Mouse (Mus musculus) myocyte (in vitro differentiated cells): ENCODE measurements at regions not wholly inside any gene's neighbourhood (a gene's known extent, or its start where the extent isn't known, plus 50 kb on each side); places are given as distances from the start of the nearest gene placed in this dataset.

Experiments
- H3K27me3 ChIP-seq: one replicate; pipeline ENCODE4 v1.6.1; 2011; ENCODE audit not compliant: control insufficient read depth, insufficient read depth, insufficient read length
- H3K36me3 ChIP-seq: one replicate; pipeline ENCODE4 v1.6.1; 2011; ENCODE audit not compliant: control insufficient read depth, insufficient read depth
- H3K4me2 ChIP-seq: one replicate; pipeline ENCODE4 v1.6.1; 2011; ENCODE audit warnings: low read depth, control low read depth
- H3K4me3 ChIP-seq: one replicate; pipeline ENCODE4 v1.5.1; 2011; ENCODE audit warnings: mild to moderate bottlenecking, control low read depth, moderate library complexity
- H3K79me2 ChIP-seq: one replicate; pipeline ENCODE4 v1.6.1; 2011; ENCODE audit not compliant: control insufficient read depth, insufficient read depth
- H3ac ChIP-seq: one replicate; pipeline ENCODE4 v1.6.1; 2011; ENCODE audit not compliant: control insufficient read depth, insufficient read length
- CEBPB ChIP-seq: IDR thresholded peaks from 2 replicates; pipeline ENCODE4 v1.6.1; 2011; ENCODE audit warnings: mild to moderate bottlenecking, moderate library complexity; ENCODE audit not compliant: poor library complexity, insufficient read depth, severe bottlenecking
- E2F4 ChIP-seq: IDR thresholded peaks from one replicate; pipeline ENCODE4 v1.6.1; 2011; ENCODE audit warnings: mild to moderate bottlenecking, control low read depth, moderate library complexity; ENCODE audit not compliant: insufficient read depth
- MAX ChIP-seq: IDR thresholded peaks from one replicate; pipeline ENCODE4 v1.6.1; 2011; ENCODE audit warnings: low read depth, mild to moderate bottlenecking, control low read depth
- MYOD1 ChIP-seq, 3 experiments: IDR thresholded peaks; one replicate each; pipeline ENCODE4 v1.6.1; 2011; ENCODE audit warnings: control low read depth in 2 of 3, low read depth in 2 of 3, mild to moderate bottlenecking in 2 of 3, moderate library complexity in 1 of 3; ENCODE audit not compliant: insufficient read length in 2 of 3, control insufficient read depth in 1 of 3
- MYOG ChIP-seq, 3 experiments: IDR thresholded peaks; one replicate each; pipeline ENCODE4 v1.6.1; 2011; ENCODE audit warnings: control low read depth in 2 of 3, low read depth in 2 of 3, mild to moderate bottlenecking in 2 of 3; ENCODE audit not compliant: insufficient read length in 2 of 3, control insufficient read depth in 1 of 3, insufficient read depth in 1 of 3
- POLR2A ChIP-seq: IDR thresholded peaks from one replicate; pipeline ENCODE4 v1.6.1; 2011; ENCODE audit warnings: low read depth, mild to moderate bottlenecking, control low read depth, moderate library complexity; ENCODE audit not compliant: insufficient read length
- POLR2AphosphoS2 ChIP-seq: IDR thresholded peaks from one replicate; pipeline ENCODE4 v1.6.1; 2011; ENCODE audit warnings: low read depth, control low read depth; ENCODE audit not compliant: insufficient read length
- REST ChIP-seq: IDR thresholded peaks from one replicate; pipeline ENCODE4 v1.6.1; 2011; ENCODE audit warnings: mild to moderate bottlenecking, control low read depth, moderate library complexity; ENCODE audit not compliant: insufficient read depth, insufficient read length
- SRF ChIP-seq: IDR thresholded peaks from one replicate; pipeline ENCODE4 v1.6.1; 2011; ENCODE audit warnings: low read depth; ENCODE audit not compliant: control insufficient read depth, insufficient read length
- TCF12 ChIP-seq: IDR thresholded peaks from one replicate; pipeline ENCODE4 v1.6.1; 2011; ENCODE audit warnings: mild to moderate bottlenecking, control low read depth; ENCODE audit not compliant: poor library complexity, insufficient read depth, severe bottlenecking
- TCF3 ChIP-seq: IDR thresholded peaks from one replicate; pipeline ENCODE4 v1.6.1; 2011; ENCODE audit warnings: low read depth, control low read depth; ENCODE audit not compliant: insufficient read length
- USF1 ChIP-seq: IDR thresholded peaks from one replicate; pipeline ENCODE4 v1.6.1; 2011; ENCODE audit warnings: low read depth, mild to moderate bottlenecking, control low read depth, moderate library complexity

DNA sequence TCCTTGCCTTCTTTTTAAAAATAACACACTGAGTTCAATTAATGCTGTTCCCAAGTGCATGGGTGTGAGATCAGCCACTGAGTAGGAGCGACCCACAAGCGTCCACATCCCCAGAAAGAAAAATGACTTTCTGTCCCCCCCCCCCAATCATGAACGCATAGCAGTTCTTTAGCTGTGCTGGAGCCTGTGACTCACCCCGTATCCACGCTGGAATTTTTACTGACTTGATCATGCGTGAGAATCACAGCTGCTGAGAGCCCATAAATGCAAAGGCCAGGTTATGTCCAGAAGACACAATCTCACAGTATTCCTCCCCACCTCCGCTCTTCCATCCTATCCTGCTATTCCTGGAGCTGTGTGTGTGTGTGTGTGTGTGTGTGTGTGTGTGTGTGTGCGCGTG is 53.3 kb downstream of the Fos start:
- H3K79me2 ChIP-seq = no peaks in the 10 kb centered on the region
- H3ac ChIP-seq = no peak overlapping the region
- TF ChIP-seq TCF3 (no peak), REST (no peak), USF1 (no peak), TCF12 (no peak), CEBPB (no peak), MYOD1 (IDR thresholded peaks at IDR 0.05; ENCODE audit: control insufficient read depth in 1 of 3, insufficient read length in 2 of 3, low read depth in 2 of 3) (peak in 1 of 3 experiments; percentile 28), SRF (no peak), MYOG (IDR thresholded peaks at IDR 0.05; ENCODE audit: control insufficient read depth in 1 of 3, insufficient read depth in 1 of 3, insufficient read length in 2 of 3, low read depth in 2 of 3) (peak in 1 of 3 experiments; percentile 22)
- H3K4me3 ChIP-seq = no peak overlapping the region
- no peaks in the 10 kb centered on the region for H3K27me3 ChIP-seq
- no peaks in the 10 kb centered on the region for H3K36me3 ChIP-seq
- H3K4me2 ChIP-seq = peak overlapping the region; percentile 27

DNA sequence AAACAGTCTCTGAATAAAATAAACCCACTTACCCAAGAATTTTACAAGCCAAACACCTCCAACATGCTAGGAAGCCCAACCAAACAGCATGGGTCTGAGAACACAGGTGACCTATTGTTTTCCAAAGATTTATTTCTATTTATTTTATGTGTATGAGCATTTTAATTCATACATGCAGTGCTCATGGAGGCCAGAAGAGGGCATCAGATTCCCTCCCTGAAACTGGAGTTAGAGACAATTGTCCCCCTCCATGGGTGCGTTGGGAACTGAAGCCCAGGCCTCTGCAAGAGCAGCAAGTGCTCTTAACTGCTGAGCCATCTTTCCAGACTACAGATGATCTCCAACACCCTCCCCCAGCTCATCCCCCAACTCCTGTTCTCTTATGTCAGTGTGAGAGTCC is 57.9 kb downstream of the Fos start:
- Histone ChIP-seq H3K27me3 (no peaks in the 10 kb centered on the region), H3K79me2 (no peaks in the 10 kb centered on the region), H3K36me3 (no peaks in the 10 kb centered on the region), H3ac (no peak overlapping the region), H3K4me2 (no peak overlapping the region), H3K4me3 (no peak overlapping the region)
- TF ChIP-seq MYOG (IDR thresholded peaks at IDR 0.05; ENCODE audit: control insufficient read depth in 1 of 3, insufficient read depth in 1 of 3, insufficient read length in 2 of 3, low read depth in 2 of 3) (no peak), TCF3 (no peak), CEBPB (no peak), POLR2A (no peak), MAX (no peak), POLR2AphosphoS2 (no peak), USF1 (no peak), MYOD1 (IDR thresholded peaks at IDR 0.05; ENCODE audit: control insufficient read depth in 1 of 3, insufficient read length in 2 of 3, low read depth in 2 of 3) (no peak), SRF (no peak), E2F4 (no peak), REST (no peak), TCF12 (no peak)

- H3K4me2 ChIP-seq = no peak overlapping the region
- no peak for TF ChIP-seq POLR2AphosphoS2
- no peaks in the 10 kb centered on the region for H3K27me3 ChIP-seq
- H3K79me2 ChIP-seq = no peaks in the 10 kb centered on the region
- H3K36me3 ChIP-seq = no peaks in the 10 kb centered on the region
- no peak overlapping the region for H3ac ChIP-seq
- H3K4me3 ChIP-seq = no peak overlapping the region
These were observed 58.5 kb downstream of the Fos start for GRCm38 (mm10) chr12:85532221-85532612.

DNA sequence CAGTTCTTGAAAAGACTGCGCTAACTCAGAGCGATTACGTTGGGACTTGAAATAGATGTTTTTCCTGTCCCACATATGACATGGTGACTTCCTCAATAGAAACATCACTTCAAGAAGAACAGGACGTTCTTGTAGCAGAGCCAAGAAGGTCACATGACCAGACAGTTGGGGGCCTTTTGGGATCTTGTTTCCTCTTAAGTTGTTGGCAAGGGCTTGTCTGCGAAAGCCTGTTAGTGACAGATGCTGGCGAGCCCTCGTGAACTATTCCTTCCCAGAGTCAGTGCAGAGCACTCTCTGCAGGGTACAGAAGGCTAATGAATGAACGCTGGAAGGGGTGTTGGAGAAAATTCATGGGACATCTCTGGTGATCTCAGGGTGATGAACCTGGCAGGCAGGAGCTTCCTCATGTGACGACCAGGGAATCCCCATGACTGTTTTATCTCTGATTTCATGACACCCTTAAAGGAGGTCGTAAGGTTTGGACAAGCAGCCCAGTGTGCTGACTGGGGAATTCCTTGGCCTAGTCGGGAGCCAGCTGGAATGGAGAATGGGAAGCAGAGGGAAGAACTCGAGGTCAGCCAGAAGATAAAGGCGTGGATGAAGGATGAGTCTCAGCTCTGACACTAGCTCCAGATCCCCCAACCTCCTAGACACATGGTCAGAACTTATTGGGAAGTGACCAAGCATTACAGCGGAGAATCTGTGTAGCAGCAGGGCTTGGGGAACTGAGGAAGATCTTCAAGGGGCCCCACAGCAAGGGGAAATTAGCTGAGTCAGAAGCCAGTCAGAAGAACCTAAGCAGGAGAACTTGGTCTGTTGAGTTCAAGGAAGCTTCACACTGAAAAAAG is 59.1 kb downstream of the Fos start:
- Histone ChIP-seq H3K4me3 (no peak overlapping the region), H3K4me2 (no peak overlapping the region), H3K79me2 (no peaks in the 10 kb centered on the region), H3ac (no peak overlapping the region), H3K36me3 (no peaks in the 10 kb centered on the region), H3K27me3 (no peaks in the 10 kb centered on the region)
- no peak for TF ChIP-seq POLR2AphosphoS2
- peak; percentile 63 for TF ChIP-seq USF1

DNA sequence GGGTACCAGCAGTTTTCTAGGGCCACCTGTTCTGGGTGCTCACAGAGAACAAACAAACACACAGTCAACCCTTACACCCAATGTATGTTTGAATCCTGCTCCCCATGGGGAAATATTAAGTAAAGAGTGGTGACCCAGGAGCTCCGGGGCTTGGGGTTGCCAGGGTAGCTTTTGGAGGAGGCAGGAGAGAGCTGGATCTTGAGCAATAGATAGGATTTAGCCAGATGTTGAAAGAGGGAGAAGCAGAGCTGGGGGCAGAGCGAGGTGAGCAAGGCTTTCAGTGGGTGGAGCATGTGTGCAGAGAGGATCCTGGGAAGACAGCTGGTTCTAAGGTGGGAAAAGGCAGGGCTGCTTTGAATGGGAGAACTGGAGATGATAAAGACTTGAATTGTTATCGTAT is 59.9 kb downstream of the Fos start:
- TF ChIP-seq POLR2A = no peak
- H3K79me2 ChIP-seq = no peaks in the 10 kb centered on the region

GRCm38 (mm10) chr12:85539423-85539822 is 59.4 kb upstream of the Jdp2 start:
- no peak overlapping the region for H3ac ChIP-seq
- no peak overlapping the region for H3K4me3 ChIP-seq
- H3K79me2 ChIP-seq = no peaks in the 10 kb centered on the region
- no peaks in the 10 kb centered on the region for H3K36me3 ChIP-seq
- H3K27me3 ChIP-seq = no peaks in the 10 kb centered on the region
- TF ChIP-seq CEBPB = no peak
- no peak for TF ChIP-seq E2F4
- no peak for TF ChIP-seq POLR2AphosphoS2
- TF ChIP-seq TCF3 = no peak
- no peak for TF ChIP-seq POLR2A
- TF ChIP-seq USF1 = no peak
- no peak for TF ChIP-seq TCF12
- TF ChIP-seq SRF = no peak
- TF ChIP-seq MYOG (IDR thresholded peaks at IDR 0.05; ENCODE audit: control insufficient read depth in 1 of 3, insufficient read depth in 1 of 3, insufficient read length in 2 of 3, low read depth in 2 of 3) = no peak
- TF ChIP-seq REST = no peak
- TF ChIP-seq MAX = no peak
- TF ChIP-seq MYOD1 (IDR thresholded peaks at IDR 0.05; ENCODE audit: control insufficient read depth in 1 of 3, insufficient read length in 2 of 3, low read depth in 2 of 3) = no peak
- no peak overlapping the region for H3K4me2 ChIP-seq

More for the DNA sequence above, 59.9 kb downstream of the Fos start:
- Histone ChIP-seq H3ac (no peak overlapping the region), H3K27me3 (no peaks in the 10 kb centered on the region), H3K4me3 (no peak overlapping the region), H3K36me3 (no peaks in the 10 kb centered on the region), H3K4me2 (no peak overlapping the region)
